8 mouse cellular contexts compared by ENCODE assay signal in the genomic region with DNA sequence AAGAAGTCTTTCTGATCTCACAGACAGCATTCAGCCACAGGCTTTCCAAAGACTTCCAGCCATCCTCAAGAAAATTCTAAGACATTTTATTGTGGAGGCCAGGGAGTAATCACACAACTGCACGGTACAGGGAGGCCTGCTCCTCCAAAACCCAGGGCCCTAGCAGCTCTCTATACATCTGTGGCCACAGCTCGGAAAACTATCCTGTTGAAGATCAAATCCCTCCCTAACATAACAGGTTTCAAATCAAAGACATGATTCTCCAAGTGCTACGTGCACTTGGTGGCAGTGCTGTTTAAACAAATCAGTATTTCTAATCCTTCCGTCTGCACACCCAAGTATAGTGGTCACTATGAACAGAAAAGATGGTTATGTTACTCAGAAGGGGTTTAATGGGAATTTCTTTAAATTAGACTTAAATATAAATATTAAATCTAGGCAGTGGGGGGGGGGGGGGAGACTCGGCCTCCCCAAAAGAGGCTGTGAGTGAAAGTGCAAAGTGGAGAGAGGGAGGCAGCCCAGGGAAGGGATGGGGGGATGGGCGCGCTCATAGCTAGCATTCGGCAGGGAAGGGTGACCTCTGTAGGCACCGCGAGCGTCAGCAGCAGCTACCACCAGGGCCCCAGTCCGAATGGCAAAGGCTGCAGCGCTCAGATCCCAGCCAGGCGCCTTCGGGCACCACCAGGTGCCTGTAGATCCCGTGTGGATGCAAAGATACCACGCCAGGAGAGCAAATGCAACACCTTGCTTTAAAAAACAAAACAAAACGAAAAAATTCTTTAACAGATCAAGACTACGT. TPM values are rescaled to one million over a fixed set of nuclear protein-coding genes. Genes with fewer than 3 reads are reported as not detected.
DNase-seq lines count a peak whose midpoint lies in the region; ATAC-seq lines count a peak whose summit lies in the region.

No protein-coding gene starts in this region.

- peaks cover 41% of the 10 kb centered on the region for H3K4me1 ChIP-seq in heart, embryonic 12.5 days (replicated peaks)
- peaks cover 27% of the 10 kb centered on the region for H3K4me1 ChIP-seq in kidney, embryonic 16.5 days (ENCODE audit: insufficient read depth, low read length)
- peaks cover 4% of the 10 kb centered on the region; the same call in 1 of the 2 replicates for H3K4me1 ChIP-seq in liver, embryonic 11.5 days (replicated peaks; ENCODE audit: control insufficient read depth, insufficient read depth, low read length)
- H3K4me1 ChIP-seq in stomach, embryonic 15.5 days = peaks cover 8% of the 10 kb centered on the region; the same call in 1 of the 2 replicates

- no peaks in the 10 kb centered on the region for H3K27me3 ChIP-seq in heart, embryonic 12.5 days (replicated peaks)
- H3K27me3 ChIP-seq in kidney, embryonic 16.5 days (ENCODE audit: insufficient read depth, low read length) = no peaks in the 10 kb centered on the region
- H3K27me3 ChIP-seq in liver, embryonic 11.5 days (replicated peaks; ENCODE audit: control insufficient read depth, insufficient read depth, low read length) = peaks cover 25% of the 10 kb centered on the region
- H3K27me3 ChIP-seq in stomach, embryonic 15.5 days (replicated peaks) = no peaks in the 10 kb centered on the region

- DNase-seq in cerebellum, adult 11 months = peak; percentile 36
- peak; percentile 58 for DNase-seq in fibroblast of lung, adult 2 months (ENCODE audit: low read depth)
- peak; percentile 68 for DNase-seq in liver, embryonic 11.5 days (ENCODE audit: low spot score)
- DNase-seq in naive thymus-derived CD4-positive, alpha-beta T cell, adult 2 months (ENCODE audit: low read depth) = peak; percentile 30

- H3K27ac ChIP-seq in heart, embryonic 12.5 days (ENCODE audit: poor library complexity, severe bottlenecking) = peak overlapping the region; percentile 56; the same call in 1 of the 2 replicates
- H3K27ac ChIP-seq in kidney, embryonic 16.5 days (ENCODE audit: low read length) = peak overlapping the region; percentile 58
- H3K27ac ChIP-seq in liver, embryonic 11.5 days (ENCODE audit: low read depth, low read length) = no peak overlapping the region
- peak overlapping the region; percentile 44 for H3K27ac ChIP-seq in stomach, embryonic 15.5 days

- peak overlapping the region; percentile 88 for H3K4me2 ChIP-seq in heart, embryonic 12.5 days
- peak overlapping the region; percentile 91 for H3K4me2 ChIP-seq in kidney, embryonic 16.5 days (replicated peaks; ENCODE audit: low read depth, low read length)
- peak overlapping the region; percentile 91 for H3K4me2 ChIP-seq in liver, embryonic 11.5 days
- H3K4me2 ChIP-seq in stomach, embryonic 15.5 days = peak overlapping the region; percentile 95

- WGBS in heart, embryonic 12.5 days = 5% methylated on average over 19 of the region's 19 CpGs
- WGBS in kidney, embryonic 16.5 days = 9% methylated on average over 19 of the region's 19 CpGs
- WGBS in liver, embryonic 11.5 days = 11% methylated on average over 18 of the region's 19 CpGs
- 5% methylated on average over 18 of the region's 19 CpGs for WGBS in stomach, embryonic 15.5 days

- H3K4me3 ChIP-seq in heart, embryonic 12.5 days = peak overlapping the region; percentile 91
- H3K4me3 ChIP-seq in kidney, embryonic 16.5 days (ENCODE audit: low read length) = peak overlapping the region; percentile 88
- H3K4me3 ChIP-seq in liver, embryonic 11.5 days (ENCODE audit: low read depth, low read length) = peak overlapping the region; percentile 59
- peak overlapping the region; percentile 80 for H3K4me3 ChIP-seq in stomach, embryonic 15.5 days (replicated peaks)

- no peak; the same call in 1 of the 2 replicates for ATAC-seq in cerebellum, adult (ENCODE audit: insufficient number of reproducible peaks, low FRiP score, low TSS enrichment)
- ATAC-seq in heart, embryonic 12.5 days (ENCODE audit: insufficient number of reproducible peaks, low FRiP score) = peak; percentile 58
- ATAC-seq in kidney, embryonic 16.5 days (ENCODE audit: low FRiP score, low TSS enrichment) = peak; percentile 32; the same call in 1 of the 2 replicates
- ATAC-seq in liver, embryonic 11.5 days (replicated peaks; ENCODE audit: low FRiP score) = no peak
- ATAC-seq in stomach, embryonic 15.5 days (ENCODE audit: insufficient read depth, low FRiP score, low read depth) = peak; percentile 51; the same call in 1 of the 2 replicates

- no peaks in the 10 kb centered on the region for H3K9me3 ChIP-seq in heart, embryonic 12.5 days (replicated peaks)
- H3K9me3 ChIP-seq in kidney, embryonic 16.5 days (ENCODE audit: low read length) = no peaks in the 10 kb centered on the region
- H3K9me3 ChIP-seq in liver, embryonic 11.5 days (ENCODE audit: control insufficient read depth, low read length) = no peaks in the 10 kb centered on the region
- H3K9me3 ChIP-seq in stomach, embryonic 15.5 days = no peaks in the 10 kb centered on the region

- peak overlapping the region; percentile 96 for H3K9ac ChIP-seq in heart, embryonic 12.5 days
- peak overlapping the region; percentile 92 for H3K9ac ChIP-seq in kidney, embryonic 16.5 days (replicated peaks; ENCODE audit: low read length)
- peak overlapping the region; percentile 42 for H3K9ac ChIP-seq in liver, embryonic 11.5 days (ENCODE audit: low read depth, low read length)
- H3K9ac ChIP-seq in stomach, embryonic 15.5 days = peak overlapping the region; percentile 90; the same call in 1 of the 2 replicates

- no peaks in the 10 kb centered on the region for H3K36me3 ChIP-seq in heart, embryonic 12.5 days
- no peaks in the 10 kb centered on the region for H3K36me3 ChIP-seq in kidney, embryonic 16.5 days (ENCODE audit: insufficient read depth, low read length)
- no peaks in the 10 kb centered on the region for H3K36me3 ChIP-seq in liver, embryonic 11.5 days (ENCODE audit: control insufficient read depth, insufficient read depth, low read length)
- no peaks in the 10 kb centered on the region for H3K36me3 ChIP-seq in stomach, embryonic 15.5 days

RNA-seq across cellular contexts. Expression of gene Efnb2, which starts 2.4 kb away (rescaled TPM):
- 25.4 and 27.1 TPM in 2 replicates for polyA plus RNA-seq in heart, embryonic 12.5 days (2016; fragmentation: Nextera tagmentation; extraction: Ambion mirVana)
- polyA plus RNA-seq in kidney, embryonic 16.5 days (2015; fragmentation: Nextera tagmentation; extraction: Ambion mirVana) = 19.9 and 23.2 TPM in 2 replicates
- polyA plus RNA-seq in liver, embryonic 11.5 days (2014; fragmentation: Nextera tagmentation; extraction: Ambion mirVana) = 7.6 and 8.0 TPM in 2 replicates
- 15.5 and 15.6 TPM in 2 replicates for polyA plus RNA-seq in stomach, embryonic 15.5 days (2015; fragmentation: Nextera tagmentation; extraction: Ambion mirVana)

RNA-seq across cellular contexts. Expression of gene Arglu1, which starts 31.7 kb away (rescaled TPM):
- polyA plus RNA-seq in heart, embryonic 12.5 days (2016; fragmentation: Nextera tagmentation; extraction: Ambion mirVana) = 111 TPM in 2 replicates
- polyA plus RNA-seq in kidney, embryonic 16.5 days (2015; fragmentation: Nextera tagmentation; extraction: Ambion mirVana) = 105 and 119 TPM in 2 replicates
- 87.2 and 88.2 TPM in 2 replicates for polyA plus RNA-seq in liver, embryonic 11.5 days (2014; fragmentation: Nextera tagmentation; extraction: Ambion mirVana)
- 137 and 142 TPM in 2 replicates for polyA plus RNA-seq in stomach, embryonic 15.5 days (2015; fragmentation: Nextera tagmentation; extraction: Ambion mirVana)

Comparison
In these comparisons a context has a peak if more than half of its experiments do, and no peak if none do; other contexts are left out.
1. ATAC-seq: peak in heart, embryonic 12.5 days (single experiment), kidney, embryonic 16.5 days (single experiment) and stomach, embryonic 15.5 days (single experiment); none in cerebellum, adult (single experiment) and liver, embryonic 11.5 days (single experiment).
2. H3K9ac ChIP-seq: peak in every context shown above with its lines; median percentile 96 in heart, embryonic 12.5 days; 92 in kidney, embryonic 16.5 days; 90 in stomach, embryonic 15.5 days; 42 in liver, embryonic 11.5 days.
3. Peak in every context shown above with its lines, with median percentiles within 50 percentile points of each other: DNase-seq, H3K4me2 ChIP-seq and H3K4me3 ChIP-seq.